Mouse (Mus musculus): Measurements from ENCODE around the gene Baiap2.

Gene Baiap2

DNA sequence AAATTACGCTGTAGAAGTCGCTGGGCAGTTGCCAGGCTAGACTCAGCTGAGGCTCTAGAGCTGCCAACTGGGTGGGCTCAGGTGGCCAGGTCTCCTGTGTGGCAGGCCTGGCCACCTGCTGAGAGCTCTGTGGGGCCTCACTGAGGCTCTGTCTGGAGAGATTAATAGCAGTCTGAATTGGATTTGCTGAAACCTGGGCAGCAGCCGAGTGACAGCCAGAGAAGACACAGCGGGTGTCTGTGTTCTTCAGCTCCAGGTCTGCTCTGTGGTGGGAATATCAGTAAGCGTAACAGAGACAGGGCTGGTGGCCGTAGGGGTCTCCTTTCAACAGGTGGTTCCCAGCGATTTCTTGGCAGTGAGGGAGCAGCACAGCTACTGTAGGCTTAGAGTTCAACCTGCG lies 24.8 kb downstream of the Baiap2 start:
- no peaks in the 10 kb centered on the region; the same call in 1 of the 2 replicates for H3K36me3 ChIP-seq (ENCODE audit: control insufficient read depth, insufficient read depth, low read length, poor library complexity, severe bottlenecking)
- no peaks in the 10 kb centered on the region; the same call in 1 of the 2 replicates for H3K27me3 ChIP-seq (ENCODE audit: control insufficient read depth, insufficient read depth, low read length, poor library complexity, severe bottlenecking)
- DNase-seq (ENCODE audit: low read depth, low spot score), result no peak

DNA sequence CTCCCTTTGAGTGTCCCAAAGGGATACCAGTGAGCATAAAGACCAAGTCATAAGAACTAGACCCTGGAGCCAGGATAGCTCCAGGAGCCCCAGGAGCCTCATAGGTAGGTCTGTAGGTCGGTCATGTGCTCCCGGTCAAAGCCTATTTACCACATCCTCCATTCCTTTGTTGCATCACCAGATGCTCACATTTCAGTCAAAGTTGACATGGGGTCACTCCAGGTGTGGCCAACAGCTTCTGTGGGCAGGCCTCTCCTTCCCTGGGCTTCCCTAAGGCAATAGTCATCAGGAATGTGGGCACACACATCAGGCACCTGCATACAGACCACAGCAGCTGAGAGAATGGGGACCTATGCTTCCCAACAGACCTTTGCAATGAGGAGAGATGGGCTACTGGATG lies 25.3 kb downstream of the Baiap2 start:
- DNase-seq (ENCODE audit: low read depth, low spot score), result no peak
- Histone ChIP-seq H3K36me3 (ENCODE audit: control insufficient read depth, insufficient read depth, low read length, poor library complexity, severe bottlenecking) (no peaks in the 10 kb centered on the region; the same call in 1 of the 2 replicates), H3K27me3 (ENCODE audit: control insufficient read depth, insufficient read depth, low read length, poor library complexity, severe bottlenecking) (no peaks in the 10 kb centered on the region; the same call in 1 of the 2 replicates)

DNA sequence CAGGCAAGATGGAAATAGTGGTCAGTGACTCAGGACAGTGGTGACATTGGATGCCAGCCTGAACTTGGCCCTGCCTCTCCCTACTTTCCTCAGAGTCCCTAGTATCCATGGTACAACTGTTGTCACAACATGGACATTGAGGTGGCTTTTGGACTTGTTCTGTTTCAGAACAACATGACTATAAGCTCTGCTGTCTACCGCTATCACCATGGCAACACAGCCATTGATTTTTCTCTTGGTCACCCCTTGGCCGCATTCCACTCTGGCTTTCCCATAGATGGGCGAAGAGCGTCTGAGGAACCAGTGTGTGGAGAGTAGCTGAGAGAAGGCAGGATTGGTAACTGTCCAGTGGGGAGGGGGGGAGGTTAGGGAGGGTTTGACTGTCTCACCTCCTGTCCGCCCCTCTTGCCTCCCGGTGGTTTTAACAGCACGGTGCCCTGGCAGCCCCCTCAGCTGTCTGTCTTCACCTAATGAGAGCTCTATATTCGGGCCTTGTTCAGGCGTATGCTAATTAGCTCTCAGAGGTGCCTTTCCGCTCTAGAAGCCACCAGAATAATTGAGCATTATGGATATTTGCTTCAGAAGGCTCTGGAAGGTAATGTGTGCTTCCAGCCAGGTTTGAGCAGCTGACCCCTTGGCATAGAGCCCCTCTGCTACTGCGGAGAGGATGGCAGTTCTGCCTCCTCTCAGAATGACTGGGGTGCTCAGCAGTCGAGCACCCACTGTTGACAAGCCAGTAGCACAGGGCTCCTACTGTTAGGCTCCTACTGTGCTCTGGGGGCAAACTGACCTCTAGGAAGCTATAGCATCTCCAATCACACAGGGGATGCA lies 27.7 kb downstream of the Baiap2 start:
- Histone ChIP-seq H3K36me3 (ENCODE audit: control insufficient read depth, insufficient read depth, low read length, poor library complexity, severe bottlenecking) (no peaks in the 10 kb centered on the region), H3K27me3 (ENCODE audit: control insufficient read depth, insufficient read depth, low read length, poor library complexity, severe bottlenecking) (no peaks in the 10 kb centered on the region)
- DNase-seq (ENCODE audit: low read depth, low spot score), result no peak

DNA sequence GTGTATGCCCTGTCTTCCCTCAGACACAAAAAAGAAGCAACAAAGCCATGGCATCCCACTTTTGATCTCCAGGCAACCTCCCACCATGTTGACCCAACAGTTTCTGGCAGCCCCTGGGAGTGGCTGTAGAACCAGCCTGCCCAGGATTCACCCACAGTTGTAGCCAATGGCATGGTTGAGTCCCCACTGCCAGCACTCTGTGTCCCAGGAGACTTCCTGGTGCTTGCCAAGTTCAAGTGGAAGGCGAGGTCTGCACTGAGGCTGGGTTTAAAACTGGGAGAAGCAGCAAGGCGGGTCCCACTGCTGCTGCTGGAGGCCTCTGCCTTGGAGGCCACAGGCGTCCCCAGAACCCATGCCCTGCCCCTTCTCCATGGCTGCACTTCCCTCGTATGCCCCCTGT lies 31.2 kb downstream of the Baiap2 start:
- H3K36me3 ChIP-seq (ENCODE audit: control insufficient read depth, insufficient read depth, low read length, poor library complexity, severe bottlenecking), result no peaks in the 10 kb centered on the region
- no peak for DNase-seq (ENCODE audit: low read depth, low spot score)
- H3K27me3 ChIP-seq (ENCODE audit: control insufficient read depth, insufficient read depth, low read length, poor library complexity, severe bottlenecking), result no peaks in the 10 kb centered on the region

DNA sequence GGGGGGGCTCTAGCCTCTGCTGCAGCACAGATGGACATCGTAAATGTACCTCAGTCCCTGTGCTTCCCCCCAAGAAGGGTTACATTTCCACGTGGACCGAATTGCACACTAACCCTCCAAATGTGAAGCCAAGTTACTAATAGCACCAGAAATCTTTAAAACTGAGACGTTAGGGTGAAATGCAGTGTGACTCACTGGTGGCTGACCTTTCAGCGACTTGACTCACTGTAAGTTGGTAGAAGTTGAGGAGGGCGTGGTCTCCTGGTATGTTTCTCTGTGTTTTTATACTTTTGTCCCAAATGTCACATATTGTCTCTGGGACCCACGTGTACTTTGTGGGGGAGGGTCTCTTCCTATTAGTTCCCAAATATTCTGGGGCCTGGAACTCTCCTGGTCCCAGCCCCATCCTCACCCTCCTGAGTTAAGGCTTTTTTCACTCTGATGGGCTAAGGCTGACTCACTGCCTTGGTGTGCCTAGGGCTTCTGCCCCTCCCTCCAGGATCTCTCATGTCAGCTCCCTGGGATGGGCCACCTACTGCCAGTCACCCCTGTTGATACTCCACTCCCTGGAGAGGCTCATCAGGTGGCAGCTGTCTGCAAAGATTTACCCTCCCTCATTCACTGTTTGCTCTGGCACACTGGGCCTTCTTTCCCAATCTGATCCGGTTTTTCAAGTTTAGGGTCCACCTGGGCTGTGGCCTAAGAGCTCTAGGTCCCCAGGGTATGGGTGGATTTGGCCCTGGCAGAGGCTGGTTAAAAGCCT lies 33.4 kb downstream of the Baiap2 start:
- H3K27me3 ChIP-seq (ENCODE audit: control insufficient read depth, insufficient read depth, low read length, poor library complexity, severe bottlenecking), result no peaks in the 10 kb centered on the region
- no peak for DNase-seq (ENCODE audit: low read depth, low spot score)
- no peaks in the 10 kb centered on the region for H3K36me3 ChIP-seq (ENCODE audit: control insufficient read depth, insufficient read depth, low read length, poor library complexity, severe bottlenecking)

DNA sequence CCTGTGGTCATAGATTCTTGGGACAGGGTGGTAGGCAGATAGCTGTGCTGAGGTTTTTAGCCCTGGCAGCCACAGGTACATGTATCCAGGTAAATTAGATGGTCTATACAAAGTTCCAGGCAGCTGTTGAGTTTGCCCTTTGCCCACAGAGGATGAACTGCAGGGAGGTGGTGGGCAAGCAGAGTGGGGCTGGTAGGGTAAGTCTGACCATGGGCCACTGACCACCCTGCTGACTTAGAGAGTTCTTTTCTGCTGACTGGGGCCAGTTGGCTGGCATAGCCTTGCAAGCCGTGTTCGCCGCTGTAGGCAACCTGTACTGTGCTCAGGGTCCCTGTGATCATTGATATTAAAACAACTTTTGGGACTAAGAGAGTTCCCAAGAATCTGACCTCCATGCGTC lies 36.1 kb downstream of the Baiap2 start:
- Histone ChIP-seq H3K36me3 (ENCODE audit: control insufficient read depth, insufficient read depth, low read length, poor library complexity, severe bottlenecking) (no peaks in the 10 kb centered on the region), H3K27me3 (ENCODE audit: control insufficient read depth, insufficient read depth, low read length, poor library complexity, severe bottlenecking) (no peaks in the 10 kb centered on the region)
- no peak for DNase-seq (ENCODE audit: low read depth, low spot score)

DNA sequence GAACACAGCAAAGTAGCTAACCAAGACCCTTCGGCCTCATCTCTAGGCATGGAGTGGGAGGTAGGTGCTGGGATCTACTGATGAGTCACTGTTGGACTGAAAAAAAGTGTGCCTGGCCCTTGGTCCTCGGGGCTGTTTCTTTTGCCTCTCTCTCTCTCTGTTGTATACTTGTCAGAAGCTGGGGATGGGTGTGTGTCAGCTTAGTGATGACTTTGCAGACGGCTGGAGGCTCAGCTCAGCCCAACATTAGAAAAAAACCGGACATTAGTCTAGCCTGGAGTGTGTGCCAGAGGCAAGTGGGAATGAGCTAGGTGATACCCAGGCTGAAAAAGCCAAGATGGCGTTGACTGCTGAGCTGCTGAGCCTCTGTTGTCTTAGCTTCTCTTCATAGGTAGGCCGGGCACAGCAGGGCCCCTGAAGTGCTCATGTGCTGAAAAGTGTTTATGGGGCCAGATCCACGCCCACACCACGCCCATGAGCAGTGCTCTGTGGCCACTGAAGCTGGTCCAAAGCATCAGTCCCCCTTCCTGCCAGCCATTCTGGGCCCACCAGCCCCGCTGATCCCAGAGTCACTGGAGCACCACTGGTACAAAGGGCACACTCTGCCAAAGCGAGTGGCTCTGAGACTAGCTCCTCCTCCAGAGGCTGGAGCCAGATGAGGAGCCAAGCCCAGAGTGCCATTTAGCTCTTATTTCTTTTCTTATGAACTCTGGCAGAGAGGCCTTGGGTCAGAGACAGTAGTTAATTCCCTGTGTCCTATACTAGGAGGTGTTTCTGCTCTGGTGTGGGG lies 37.2 kb downstream of the Baiap2 start:
- H3K27me3 ChIP-seq (ENCODE audit: control insufficient read depth, insufficient read depth, low read length, poor library complexity, severe bottlenecking), result no peaks in the 10 kb centered on the region
- DNase-seq (ENCODE audit: low read depth, low spot score), result no peak

DNA sequence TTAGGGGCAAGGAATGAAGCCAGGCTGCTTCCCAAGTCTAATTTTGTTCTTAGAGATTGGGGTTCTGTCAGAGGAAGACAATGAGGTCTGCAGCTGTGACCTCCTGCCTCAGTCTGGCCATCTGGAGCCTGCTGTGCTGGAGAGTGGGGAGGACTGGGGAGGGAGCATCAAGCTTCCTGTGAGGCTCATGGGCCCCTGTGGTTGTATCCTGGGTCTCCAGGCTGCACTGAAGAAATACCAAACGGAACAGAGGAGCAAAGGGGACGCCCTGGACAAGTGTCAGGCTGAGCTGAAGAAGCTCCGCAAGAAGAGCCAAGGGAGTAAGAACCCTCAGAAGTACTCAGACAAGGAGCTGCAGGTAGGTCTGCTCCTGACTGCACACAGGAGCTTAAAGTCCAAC lies 39.2 kb downstream of the Baiap2 start:
- H3K36me3 ChIP-seq (ENCODE audit: control insufficient read depth, insufficient read depth, low read length, poor library complexity, severe bottlenecking), result no peaks in the 10 kb centered on the region
- no peak for DNase-seq (ENCODE audit: low read depth, low spot score)
- H3K27me3 ChIP-seq (ENCODE audit: control insufficient read depth, insufficient read depth, low read length, poor library complexity, severe bottlenecking), result no peaks in the 10 kb centered on the region

More for the DNA sequence above, 37.2 kb downstream of the Baiap2 start:
- H3K36me3 ChIP-seq (ENCODE audit: control insufficient read depth, insufficient read depth, low read length, poor library complexity, severe bottlenecking), result no peaks in the 10 kb centered on the region

DNA sequence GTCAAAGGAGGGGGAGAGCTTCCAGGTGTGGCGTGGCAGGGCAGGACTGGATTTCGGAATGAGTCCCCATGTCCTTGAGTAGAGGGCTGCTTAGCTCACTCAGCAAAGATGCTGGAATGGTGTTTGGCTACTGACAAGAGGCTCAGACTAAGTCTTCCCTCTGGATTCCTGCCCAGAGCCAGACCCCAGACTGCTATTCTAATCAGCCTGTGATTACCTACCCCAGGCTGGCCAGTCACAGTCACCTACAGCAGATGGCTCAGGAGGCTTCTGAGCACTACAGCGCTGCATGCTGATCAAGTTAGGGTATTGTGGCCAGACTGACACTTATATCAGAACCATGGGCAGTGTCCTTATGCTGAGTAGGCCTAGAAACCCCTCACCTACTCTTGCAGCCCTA lies 39.7 kb downstream of the Baiap2 start:
- DNase-seq (ENCODE audit: low read depth, low spot score), result no peak
- Histone ChIP-seq H3K36me3 (ENCODE audit: control insufficient read depth, insufficient read depth, low read length, poor library complexity, severe bottlenecking) (no peaks in the 10 kb centered on the region), H3K27me3 (ENCODE audit: control insufficient read depth, insufficient read depth, low read length, poor library complexity, severe bottlenecking) (no peaks in the 10 kb centered on the region)

DNA sequence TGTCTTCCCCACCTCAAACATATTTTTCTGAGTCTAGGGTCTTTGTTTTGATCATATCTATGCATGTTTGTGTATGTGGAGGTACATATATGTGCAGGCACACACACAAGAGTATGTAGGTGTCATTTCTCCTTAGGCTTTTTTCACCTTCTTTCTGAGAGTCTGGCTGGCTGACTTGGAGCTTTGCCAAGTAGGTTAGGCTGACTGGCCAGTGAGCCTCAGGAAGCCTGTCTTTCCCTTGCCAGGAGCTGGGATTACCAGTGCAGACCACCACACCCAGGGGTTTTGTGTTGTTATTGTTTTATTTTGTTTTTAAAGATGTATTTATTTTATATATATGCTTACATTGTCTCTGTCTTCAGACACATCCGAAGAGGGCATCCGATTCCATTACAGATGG lies 40.6 kb downstream of the Baiap2 start:
- no peaks in the 10 kb centered on the region for H3K36me3 ChIP-seq (ENCODE audit: control insufficient read depth, insufficient read depth, low read length, poor library complexity, severe bottlenecking)
- no peaks in the 10 kb centered on the region for H3K27me3 ChIP-seq (ENCODE audit: control insufficient read depth, insufficient read depth, low read length, poor library complexity, severe bottlenecking)
- DNase-seq (ENCODE audit: low read depth, low spot score), result no peak

DNA sequence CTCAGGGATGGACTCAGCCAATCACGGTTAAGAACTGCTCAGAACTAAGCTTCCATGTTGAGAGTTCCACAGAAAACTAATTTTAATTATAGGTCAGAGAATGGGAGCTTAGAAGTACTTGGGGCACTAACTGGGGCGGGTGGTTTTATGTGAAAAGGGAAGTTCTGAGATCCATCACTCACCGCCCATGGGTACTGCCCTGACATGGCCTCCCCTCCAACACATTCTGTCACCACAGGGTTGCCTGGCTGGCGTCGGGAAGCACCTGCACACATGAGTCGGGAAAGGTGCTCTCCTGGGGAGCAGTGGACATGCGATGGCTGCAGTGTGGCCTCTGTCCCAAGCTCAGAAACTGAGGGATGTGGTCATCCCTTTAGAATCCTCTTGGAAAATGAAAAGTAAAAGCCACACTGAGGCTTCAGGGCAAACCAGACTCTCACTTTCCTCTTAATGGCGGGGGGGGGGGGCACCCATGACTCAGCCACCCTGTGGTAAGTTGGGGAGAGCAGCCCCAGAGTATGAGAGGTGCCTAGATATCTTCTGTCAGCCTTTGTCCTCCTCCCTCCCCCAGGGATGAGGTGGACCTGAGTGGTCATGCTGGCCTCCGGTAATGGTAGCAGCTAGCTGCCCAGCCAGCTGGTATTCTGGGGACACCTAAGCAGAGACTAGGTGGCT lies 44.3 kb downstream of the Baiap2 start:
- Histone ChIP-seq H3K36me3 (ENCODE audit: control insufficient read depth, insufficient read depth, low read length, poor library complexity, severe bottlenecking) (no peaks in the 10 kb centered on the region), H3K27me3 (ENCODE audit: control insufficient read depth, insufficient read depth, low read length, poor library complexity, severe bottlenecking) (no peaks in the 10 kb centered on the region)
- DNase-seq (ENCODE audit: low read depth, low spot score), result no peak

DNA sequence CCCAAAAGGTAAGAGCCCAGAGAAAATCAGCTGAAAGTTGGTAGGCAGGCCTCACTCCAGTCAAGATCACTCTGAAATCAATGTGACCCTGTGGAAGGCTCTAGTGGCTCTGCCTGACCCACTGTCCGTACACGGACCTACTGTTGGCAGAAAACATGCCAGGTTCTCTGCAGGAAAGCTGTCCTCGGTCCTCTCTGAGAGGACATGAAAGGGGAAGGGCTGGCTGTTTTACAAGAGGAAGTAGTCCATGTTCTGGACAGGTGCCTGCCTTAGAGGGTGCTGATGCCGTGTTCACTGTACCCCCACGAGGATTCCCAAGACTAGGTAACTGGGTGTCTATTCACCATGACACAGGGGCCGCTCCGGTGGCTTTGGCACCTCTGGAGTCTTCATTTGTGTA lies 45.3 kb downstream of the Baiap2 start:
- no peaks in the 10 kb centered on the region for H3K36me3 ChIP-seq (ENCODE audit: control insufficient read depth, insufficient read depth, low read length, poor library complexity, severe bottlenecking)
- no peaks in the 10 kb centered on the region for H3K27me3 ChIP-seq (ENCODE audit: control insufficient read depth, insufficient read depth, low read length, poor library complexity, severe bottlenecking)
- peak; percentile 10 for DNase-seq (ENCODE audit: low read depth, low spot score)

DNA sequence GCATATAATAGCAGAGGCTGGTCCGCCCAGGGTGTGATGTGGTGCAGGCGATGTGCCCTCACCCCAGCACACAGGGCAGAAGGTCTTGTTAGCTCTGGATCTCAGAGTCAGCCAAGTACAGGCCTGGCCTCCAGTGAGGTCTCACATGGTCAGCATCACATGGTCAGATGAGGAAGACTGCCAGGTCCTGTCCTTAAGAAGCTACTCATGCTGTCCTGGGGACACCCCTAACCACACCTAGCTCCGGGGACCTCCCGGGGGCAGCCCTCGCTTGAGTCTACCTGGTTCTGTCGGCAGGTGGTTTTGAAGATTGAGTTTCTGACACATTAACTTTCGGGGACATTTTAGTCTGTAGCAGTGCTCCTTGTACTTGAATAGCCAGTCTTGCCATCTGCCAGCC lies 45.8 kb downstream of the Baiap2 start:
- H3K27me3 ChIP-seq (ENCODE audit: control insufficient read depth, insufficient read depth, low read length, poor library complexity, severe bottlenecking), result no peaks in the 10 kb centered on the region
- H3K36me3 ChIP-seq (ENCODE audit: control insufficient read depth, insufficient read depth, low read length, poor library complexity, severe bottlenecking), result no peaks in the 10 kb centered on the region
- no peak for DNase-seq (ENCODE audit: low read depth, low spot score)

DNA sequence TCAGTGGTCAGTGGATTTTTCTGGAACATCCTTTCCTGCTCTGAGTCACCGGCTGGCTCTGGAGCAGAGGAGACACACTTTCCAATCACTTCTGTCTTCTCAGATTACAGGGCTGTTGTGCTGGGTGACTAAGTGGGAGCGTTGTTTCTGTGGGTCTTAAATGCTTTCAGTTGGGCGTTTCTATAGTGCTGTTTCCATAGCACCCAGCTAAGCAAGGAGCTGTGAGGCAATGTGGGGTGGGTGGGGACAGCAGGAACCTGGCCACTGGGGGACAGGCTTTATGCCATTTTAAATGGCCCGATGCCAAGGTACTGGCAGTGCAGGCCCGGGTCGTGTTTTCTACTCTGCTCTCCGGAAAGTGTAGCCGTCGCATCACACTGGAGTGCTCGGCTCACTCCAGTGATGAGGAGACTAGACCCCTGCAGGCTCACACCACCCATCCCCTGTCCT lies 46.6 kb downstream of the Baiap2 start:
- H3K36me3 ChIP-seq (ENCODE audit: control insufficient read depth, insufficient read depth, low read length, poor library complexity, severe bottlenecking), result no peaks in the 10 kb centered on the region
- no peak for DNase-seq (ENCODE audit: low read depth, low spot score)
- no peaks in the 10 kb centered on the region for H3K27me3 ChIP-seq (ENCODE audit: control insufficient read depth, insufficient read depth, low read length, poor library complexity, severe bottlenecking)

All from splenic B cell, adult 2 months (primary cell).